In the genomic region with DNA sequence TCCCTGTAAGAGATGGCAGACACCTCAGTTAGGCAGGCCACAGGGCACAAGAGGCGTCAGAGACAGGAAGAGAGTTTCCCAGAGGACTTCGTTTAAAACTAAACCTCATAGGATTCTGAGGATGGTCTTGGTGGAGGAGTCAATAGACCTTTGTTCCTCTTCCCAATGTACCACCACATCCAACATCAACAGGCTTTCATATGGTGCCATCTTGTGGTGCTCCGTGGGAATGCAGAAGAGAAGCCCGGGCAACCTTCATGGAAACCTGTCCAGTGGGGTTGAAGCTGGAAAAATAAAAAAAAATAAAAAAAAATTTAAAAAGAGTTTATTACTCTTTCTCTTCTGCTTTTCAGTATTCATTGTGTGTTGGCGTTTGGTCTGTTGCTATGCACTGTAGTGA, we compare ENCODE assay signal across 10 mouse cellular contexts. TPM values are rescaled to one million over a fixed set of nuclear protein-coding genes. Genes with fewer than 3 reads are reported as not detected.
DNase-seq lines count a peak whose midpoint lies in the region; ATAC-seq and TF ChIP-seq lines count a peak whose summit lies in the region.
"Not testable (repeated sequence)": the region's sequence is repeated elsewhere in the genome, so short reads cannot be mapped to it uniquely, and the experiment has no call there.
"Had no signal": no experiment of that assay in that cellular context is flagged by ENCODE, and none has a peak within 500 bp of the region (broad histone marks: within the 10 kb centered on the region; RNA-seq: fewer than 3 reads in every experiment).

No protein-coding gene starts in this region.

- WGBS in limb, embryonic 11.5 days, result 22% methylated on average over 5 of the region's 5 CpGs
- 26% methylated on average over 5 of the region's 5 CpGs for WGBS in midbrain, embryonic 14.5 days
- 14% methylated on average over 5 of the region's 5 CpGs for whole genome bisulfite sequencing in thymus, adult 2 months

- not testable (repeated sequence) for DNase-seq in G1E (ENCODE audit: low spot score)
- DNase-seq in c-Kit-positive CD71-positive TER-119-positive erythroid progenitor cells, embryonic 14.5 days (ENCODE audit: low spot score), result peak; percentile 21
- DNase-seq in heart, adult 8-10 months (ENCODE audit: low spot score), result peak; percentile 36
- peak; percentile 56 to 73 for DNase-seq in kidney, postnatal 25 days
- DNase-seq in limb, embryonic 11.5 days (ENCODE audit: low spot score), result peak; percentile 83
- DNase-seq in midbrain, embryonic 14.5 days, result peak; percentile 76
- DNase-seq in thymus, adult 2 months, result peak; percentile 37

- not testable (repeated sequence) for TF ChIP-seq POLR2A in embryonic fibroblast, embryonic 13.5 days (IDR thresholded peaks at IDR 0.05; ENCODE audit: low read depth, low read length); thymus, adult 2 months (IDR thresholded peaks at IDR 0.05; ENCODE audit: control insufficient read depth, extremely low read depth, insufficient read depth, low read length, poor library complexity)

- not testable (repeated sequence) for H3K36me3 ChIP-seq in G1E (replicated peaks); limb, embryonic 11.5 days (ENCODE audit: control insufficient read depth, insufficient read depth, low read length); midbrain, embryonic 14.5 days (ENCODE audit: control insufficient read depth, insufficient read depth, low read length); thymus, adult 2 months (ENCODE audit: control insufficient read depth, insufficient read depth, low read length)

- H3K4me1 ChIP-seq in G1E (ENCODE audit: insufficient read depth, low read depth, low read length); embryonic fibroblast, embryonic 13.5 days (ENCODE audit: control insufficient read depth, insufficient read depth, low read length); limb, embryonic 11.5 days (ENCODE audit: control insufficient read depth, insufficient read depth, low read length); midbrain, embryonic 14.5 days (ENCODE audit: control insufficient read depth, insufficient read depth, low read length); thymus, adult 2 months (replicated peaks; ENCODE audit: control insufficient read depth, insufficient read depth, low read length): not testable (repeated sequence)

- not testable (repeated sequence) for H3K9me3 ChIP-seq in G1E (replicated peaks); limb, embryonic 11.5 days (ENCODE audit: control insufficient read depth, low read length); midbrain, embryonic 14.5 days (ENCODE audit: control insufficient read depth, low read length)

- H3K4me2 ChIP-seq in limb, embryonic 11.5 days (ENCODE audit: low read depth, severe bottlenecking); midbrain, embryonic 14.5 days (ENCODE audit: low read length): not testable (repeated sequence)

- not testable (repeated sequence) for H3K27me3 ChIP-seq in G1E (ENCODE audit: insufficient read depth, low read length); limb, embryonic 11.5 days (ENCODE audit: control insufficient read depth, insufficient read depth, low read length); midbrain, embryonic 14.5 days (ENCODE audit: control insufficient read depth, insufficient read depth, low read length); thymus, adult 2 months (ENCODE audit: control insufficient read depth, insufficient read depth, low read length)

- peak; percentile 22; the same call in 1 of the 2 replicates for ATAC-seq in G1E (ENCODE audit: extremely low read depth, insufficient number of reproducible peaks, low FRiP score, poor library complexity, severe bottlenecking)
- ATAC-seq in limb, embryonic 11.5 days (ENCODE audit: insufficient number of reproducible peaks, low FRiP score, low TSS enrichment, low read depth); midbrain, embryonic 14.5 days (ENCODE audit: low FRiP score, low TSS enrichment): not testable (repeated sequence)

- H3K27ac ChIP-seq in embryonic fibroblast, embryonic 13.5 days (ENCODE audit: insufficient read depth, low read length); limb, embryonic 11.5 days (replicated peaks; ENCODE audit: low read depth, low read length); midbrain, embryonic 14.5 days (replicated peaks; ENCODE audit: low read depth, low read length); thymus, adult 2 months (ENCODE audit: control insufficient read depth, insufficient read depth, low read length): not testable (repeated sequence)

- not testable (repeated sequence) for H3K4me3 ChIP-seq in G1E (ENCODE audit: low read depth, low read length); embryonic fibroblast, embryonic 13.5 days (ENCODE audit: insufficient read depth, low read length); limb, embryonic 11.5 days (ENCODE audit: low read depth, low read length); midbrain, embryonic 14.5 days (replicated peaks; ENCODE audit: low read depth, low read length); thymus, adult 2 months (ENCODE audit: control insufficient read depth, insufficient read depth, low read length)

- H3K9ac ChIP-seq in limb, embryonic 11.5 days (ENCODE audit: low read length); midbrain, embryonic 14.5 days (replicated peaks; ENCODE audit: low read length): not testable (repeated sequence)

- TF ChIP-seq CTCF in G1E (IDR thresholded peaks at IDR 0.05; ENCODE audit: low read depth, low read length); thymus, adult 2 months (IDR thresholded peaks at IDR 0.05; ENCODE audit: borderline replicate concordance, control insufficient read depth, extremely low read depth, insufficient read depth, low read length, poor library complexity): not testable (repeated sequence)
- TF ChIP-seq CTCF in embryonic fibroblast, embryonic 13.5 days (IDR thresholded peaks at IDR 0.05; ENCODE audit: borderline replicate concordance, insufficient read depth, low read length), result peak; percentile 36; the same call in 1 of the 2 replicates

RNA-seq across cellular contexts. Expression of a gene that starts 59.7 kb away (rescaled TPM):
- not detected in 2 replicates for total RNA-seq in G1E (2014; fragmentation: Nextera tagmentation)
- 0.06 and 0.16 TPM in 2 replicates for total RNA-seq in G1E (2017)
- not detected in 2 replicates for polyA plus RNA-seq in G1E (2012)
- 0.12 and 0.51 TPM in 2 replicates for polyA plus RNA-seq in embryonic fibroblast, embryonic 13.5 days (2011; ENCODE audit: insufficient read length, low read depth, missing spikeins)
- 1 to 10 TPM in 2 of 4 experiments, under 1 TPM in 2; 0.57 to 1.5 (median 1.00) TPM for total RNA-seq in heart, adult 8-10 months (2022)
- 0.64 and 1.7 TPM in 2 replicates for polyA plus RNA-seq in limb, embryonic 11.5 days (2014; fragmentation: Nextera tagmentation; extraction: Ambion mirVana)
- polyA plus RNA-seq in midbrain, embryonic 14.5 days (2014; fragmentation: Nextera tagmentation; extraction: Ambion mirVana), result 0.19 and 0.37 TPM in 2 replicates
- polyA plus RNA-seq in thymus, adult 2 months (2012; rRNA removed), result 0.30 and 0.82 TPM in 2 replicates
- polyA plus RNA-seq: activated CD4-positive, CD25-positive, alpha-beta regulatory T cell, adult 4 months; liver, embryonic 12.5 days had no signal
